Mouse (Mus musculus) B cell, adult (primary cell): ENCODE data around the gene Gtf3a. TPM values are rescaled to one million over a fixed set of nuclear protein-coding genes. Genes with fewer than 3 reads are reported as not detected.

Experiments used
- total RNA-seq: library from RNA; stranded (reverse); gene quantifications from 4 replicates; pipeline ENCODE4 v1.2.4, GENCODE M21; 2023; ENCODE audit not compliant: inconsistent age

The Gtf3a gene
- 28.3 to 32.6 TPM (median 31.9 TPM) in 4 replicates for total RNA-seq

GRCm38 (mm10) chr5:146948508-146949088, at the start of gene Gtf3a:
Gtf3a (plus strand) TSS chr5:146948657.

GRCm38 (mm10) chr5:146963118-146963936, 14.9 kb downstream of the Gtf3a start, which contains the start of gene Mtif3:
Mtif3 (minus strand) TSS chr5:146963800.

Other genes with a start within 250 kb of the Gtf3a start
- 40.9 to 46.4 TPM (median 41.5 TPM) in 4 replicates for gene Usp12, start 153.7 kb upstream of the Gtf3a start, total RNA-seq
- 631 to 695 TPM (median 644 TPM) in 4 replicates for gene Rpl21, start 115.8 kb upstream of the Gtf3a start, total RNA-seq
- 0.48 to 1.1 TPM (median 0.92 TPM) in 4 replicates for gene Rasl11a, start 103.6 kb upstream of the Gtf3a start, total RNA-seq
- gene Mtif3, start 15.1 kb downstream of the Gtf3a start, total RNA-seq, result 10.8 to 17.5 TPM (median 17.0 TPM) in 4 replicates
- 30.7 to 34.4 TPM (median 32.7 TPM) in 4 replicates for gene Lnx2, start 127.9 kb downstream of the Gtf3a start, total RNA-seq
- 112 to 119 TPM (median 113 TPM) in 4 replicates for gene Polr1d, start 128.4 kb downstream of the Gtf3a start, total RNA-seq
- gene Gsx1, start 240.0 kb downstream of the Gtf3a start, total RNA-seq, result not detected in 4 replicates